ENCODE assay signal across 8 mouse cellular contexts in the genomic region with DNA sequence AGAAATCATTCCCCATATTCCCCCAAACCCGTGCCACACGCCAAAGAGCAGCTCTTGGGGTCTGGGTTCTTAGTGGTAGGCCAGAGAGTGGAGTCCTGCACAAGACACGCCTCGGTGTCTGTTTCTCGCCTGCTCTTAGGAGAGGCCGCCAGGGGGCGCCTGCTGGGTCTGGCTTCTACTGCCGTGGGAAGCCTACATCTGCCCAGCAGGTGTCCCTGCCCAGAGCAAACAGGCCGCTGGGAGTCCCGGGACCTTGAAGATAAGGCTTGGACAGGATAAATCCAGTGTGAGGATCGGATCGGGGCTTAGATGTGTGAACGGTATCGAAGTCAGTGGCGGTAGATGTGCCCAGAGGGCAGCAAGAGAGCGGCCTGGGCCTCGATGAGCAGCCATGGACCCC. TPM values are rescaled to one million over a fixed set of nuclear protein-coding genes. Genes with fewer than 3 reads are reported as not detected.
DNase-seq lines count a peak whose midpoint lies in the region; ATAC-seq and TF ChIP-seq lines count a peak whose summit lies in the region.

A gene (plus strand): TSS at position 236 of the 400 bp plus-strand sequence.

- H3K9me3 ChIP-seq in E14TG2a.4 (ENCODE audit: low read length): no peaks in the 10 kb centered on the region

- no peak within 1 kb of the TSS for H3K4me3 ChIP-seq in E14TG2a.4 (replicated peaks; ENCODE audit: low read length)

- intact Hi-C loops in heart, postnatal 10 days (cut with DNase I): no loop called here

- DNase-seq in brain, embryonic 14.5 days (ENCODE audit: low read depth): peak; percentile 65
- peak; percentile 69 to 83 for DNase-seq in heart, postnatal 10 days
- peak; percentile 89 to 92 for DNase-seq in kidney, postnatal 4 days
- DNase-seq in lung, adult 18-20 months: peak; percentile 80 to 85
- peak; percentile 73 for DNase-seq in ovary, postnatal 14 days (ENCODE audit: low spot score)
- DNase-seq in thymus, postnatal 14 days: peak; percentile 74

- ATAC-seq in erythroblast, adult 5-6 weeks (replicated peaks; ENCODE audit: low FRiP score, poor library complexity, severe bottlenecking): 0 out of 2 replicates have a peak, but pooled peaks have one; percentile 74

- peaks cover 94% of the 10 kb centered on the region for H3K27me3 ChIP-seq in E14TG2a.4 (ENCODE audit: insufficient read depth, low read length)

- peaks cover 35% of the 10 kb centered on the region for H3K4me1 ChIP-seq in E14TG2a.4 (replicated peaks; ENCODE audit: low read depth, low read length)

- H3K36me3 ChIP-seq in E14TG2a.4 (ENCODE audit: insufficient read depth, low read length): no peaks in the 10 kb centered on the region

- TF ChIP-seq POLR2A in brain, embryonic 14.5 days (IDR thresholded peaks at IDR 0.05; ENCODE audit: borderline replicate concordance, extremely low read depth, insufficient read depth, insufficient read length, poor library complexity, severe bottlenecking): no peak

- TF ChIP-seq CTCF in E14TG2a.4 (conservative IDR thresholded peaks at IDR 0.05; ENCODE audit: low read length): peak; percentile 84
- TF ChIP-seq CTCF in brain, embryonic 14.5 days (IDR thresholded peaks at IDR 0.05; ENCODE audit: borderline replicate concordance, extremely low read depth, insufficient read depth, insufficient read length): peak; percentile 86

RNA-seq across cellular contexts. Expression of the gene that starts here (rescaled TPM):
- 0.04 and 0.10 TPM in 2 replicates for polyA plus RNA-seq in brain, embryonic 14.5 days (2012; rRNA removed)
- total RNA-seq in erythroblast, adult 5-6 weeks (2015; ENCODE audit: low replicate concordance): not detected in 2 replicates
- total RNA-seq in erythroblast, adult 5-6 weeks (2017; ENCODE audit: low replicate concordance): not detected in 2 replicates
- total RNA-seq in heart, postnatal 10 days (2021): not detected

Comparison
In these comparisons a context has a peak if more than half of its experiments do, and no peak if none do; other contexts are left out.
1. Peak in DNase-seq in brain, embryonic 14.5 days; RNA of the gene not detected or under 1 TPM.
2. Peak in ATAC-seq in erythroblast, adult 5-6 weeks; RNA of the gene not detected or under 1 TPM.
3. Peak in DNase-seq in heart, postnatal 10 days; RNA of the gene not detected or under 1 TPM.